7 mouse cellular contexts compared by ENCODE assay signal in the genomic region with DNA sequence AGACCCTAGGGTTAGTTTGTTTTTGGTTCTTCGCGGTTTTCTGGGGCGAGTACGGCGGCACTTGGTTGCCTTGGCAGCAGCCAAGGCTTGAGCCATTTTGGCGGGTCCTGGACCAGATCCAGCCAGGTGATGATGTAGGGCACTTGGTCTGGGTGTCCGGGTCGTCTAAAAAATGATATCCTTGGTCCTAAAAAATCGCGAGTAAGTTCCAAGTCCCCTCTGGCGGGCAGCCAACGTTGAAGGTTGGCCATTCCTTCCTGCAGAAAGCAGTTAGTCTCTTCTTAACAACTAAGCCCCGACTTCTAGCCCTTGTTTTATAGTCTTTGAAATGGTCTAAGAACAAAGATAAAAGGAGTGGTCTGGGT. TPM values are rescaled to one million over a fixed set of nuclear protein-coding genes. Genes with fewer than 3 reads are reported as not detected.
DNase-seq lines count a peak whose midpoint lies in the region; ATAC-seq and TF ChIP-seq lines count a peak whose summit lies in the region.

No protein-coding gene starts in this region.

- H3K4me2 ChIP-seq in embryonic facial prominence, embryonic 14.5 days (ENCODE audit: low read depth, low read length): peak overlapping the region; percentile 78
- peak overlapping the region; percentile 67 for H3K4me2 ChIP-seq in hindbrain, embryonic 13.5 days
- H3K4me2 ChIP-seq in lung, embryonic 15.5 days: peak overlapping the region; percentile 74
- H3K4me2 ChIP-seq in stomach, postnatal 0 days (replicated peaks; ENCODE audit: low read depth): peak overlapping the region; percentile 75

- no peak for TF ChIP-seq POLR2A in thymus, adult 2 months (IDR thresholded peaks at IDR 0.05; ENCODE audit: control insufficient read depth, extremely low read depth, insufficient read depth, low read length, poor library complexity)

- H3K27ac ChIP-seq in embryonic facial prominence, embryonic 14.5 days (replicated peaks; ENCODE audit: low read depth, low read length): peak overlapping the region; percentile 85
- peak overlapping the region; percentile 81; the same call in 1 of the 2 replicates for H3K27ac ChIP-seq in hindbrain, embryonic 13.5 days
- H3K27ac ChIP-seq in lung, embryonic 15.5 days: no peak overlapping the region
- peak overlapping the region; percentile 65; the same call in 1 of the 2 replicates for H3K27ac ChIP-seq in stomach, postnatal 0 days (replicated peaks)
- no peak overlapping the region for H3K27ac ChIP-seq in thymus, adult 2 months (ENCODE audit: control insufficient read depth, insufficient read depth, low read length)

- peak; percentile 33 for DNase-seq in thymus, postnatal 4 days
- DNase-seq in thymus, postnatal 36 days: no peak
- peak; percentile 39 for DNase-seq in embryonic facial prominence, embryonic 14.5 days (ENCODE audit: low spot score)
- peak; percentile 24 for DNase-seq in stomach, postnatal 0 days (ENCODE audit: low spot score)
- no peak for DNase-seq in thymus, adult 2 months

- H3K4me3 ChIP-seq in embryonic facial prominence, embryonic 14.5 days (ENCODE audit: low read depth, low read length): peak overlapping the region; percentile 61
- H3K4me3 ChIP-seq in hindbrain, embryonic 13.5 days: peak overlapping the region; percentile 52
- peak overlapping the region; percentile 38 for H3K4me3 ChIP-seq in lung, embryonic 15.5 days
- peak overlapping the region; percentile 37 for H3K4me3 ChIP-seq in stomach, postnatal 0 days (ENCODE audit: low read depth, low read length)
- H3K4me3 ChIP-seq in thymus, adult 2 months (ENCODE audit: control insufficient read depth, insufficient read depth, low read length): no peak overlapping the region

- H3K27me3 ChIP-seq in embryonic facial prominence, embryonic 14.5 days (replicated peaks; ENCODE audit: control insufficient read depth, insufficient read depth, low read length): no peaks in the 10 kb centered on the region
- H3K27me3 ChIP-seq in hindbrain, embryonic 13.5 days: no peaks in the 10 kb centered on the region
- H3K27me3 ChIP-seq in lung, embryonic 15.5 days: no peaks in the 10 kb centered on the region
- no peaks in the 10 kb centered on the region for H3K27me3 ChIP-seq in stomach, postnatal 0 days (ENCODE audit: control insufficient read depth, insufficient read depth, low read length)
- no peaks in the 10 kb centered on the region for H3K27me3 ChIP-seq in thymus, adult 2 months (ENCODE audit: control insufficient read depth, insufficient read depth, low read length)

- no peak for ATAC-seq in embryonic facial prominence, embryonic 14.5 days (ENCODE audit: low read depth)
- ATAC-seq in hindbrain, embryonic 13.5 days (ENCODE audit: low FRiP score): no peak
- no peak for ATAC-seq in lung, embryonic 15.5 days (ENCODE audit: borderline replicate concordance, extremely low read depth, low FRiP score, low TSS enrichment)
- no peak for ATAC-seq in stomach, postnatal 0 days (ENCODE audit: low FRiP score, low TSS enrichment)

- peaks cover 44% of the 10 kb centered on the region for H3K9me3 ChIP-seq in embryonic facial prominence, embryonic 14.5 days (ENCODE audit: control insufficient read depth, low read length)
- peaks cover 27% of the 10 kb centered on the region for H3K9me3 ChIP-seq in hindbrain, embryonic 13.5 days
- peaks cover 10% of the 10 kb centered on the region for H3K9me3 ChIP-seq in lung, embryonic 15.5 days
- peaks cover 3% of the 10 kb centered on the region; the same call in 1 of the 2 replicates for H3K9me3 ChIP-seq in stomach, postnatal 0 days (ENCODE audit: control insufficient read depth, low read length)

- peaks cover 12% of the 10 kb centered on the region; the same call in 1 of the 2 replicates for H3K4me1 ChIP-seq in embryonic facial prominence, embryonic 14.5 days (ENCODE audit: control insufficient read depth, insufficient read depth, low read length)
- peaks cover 22% of the 10 kb centered on the region for H3K4me1 ChIP-seq in hindbrain, embryonic 13.5 days (replicated peaks)
- H3K4me1 ChIP-seq in lung, embryonic 15.5 days: 0 out of 2 replicates have a peak, but pooled peaks cover 23% of the 10 kb centered on the region
- H3K4me1 ChIP-seq in stomach, postnatal 0 days (replicated peaks; ENCODE audit: control insufficient read depth, insufficient read depth): no peaks in the 10 kb centered on the region
- H3K4me1 ChIP-seq in thymus, adult 2 months (replicated peaks; ENCODE audit: control insufficient read depth, insufficient read depth, low read length): peaks cover 3% of the 10 kb centered on the region

- WGBS in embryonic facial prominence, embryonic 14.5 days: 52% methylated on average over 13 of the region's 13 CpGs
- WGBS in hindbrain, embryonic 13.5 days: 25% methylated on average over 13 of the region's 13 CpGs
- 55% methylated on average over 13 of the region's 13 CpGs for WGBS in lung, embryonic 15.5 days
- 54% methylated on average over 13 of the region's 13 CpGs for WGBS in stomach, postnatal 0 days
- 80% methylated on average over 13 of the region's 13 CpGs for WGBS in thymus, adult 2 months

- TF ChIP-seq EP300 in stomach, postnatal 0 days (optimal IDR thresholded peaks at IDR 0.05): no peak

- TF ChIP-seq CTCF in stomach, postnatal 0 days (IDR thresholded peaks at IDR 0.05; ENCODE audit: low read depth): no peak
- TF ChIP-seq CTCF in thymus, adult 2 months (IDR thresholded peaks at IDR 0.05; ENCODE audit: borderline replicate concordance, control insufficient read depth, extremely low read depth, insufficient read depth, low read length, poor library complexity): no peak

- peak overlapping the region; percentile 75 for H3K9ac ChIP-seq in embryonic facial prominence, embryonic 14.5 days (ENCODE audit: low read depth, low read length)
- H3K9ac ChIP-seq in hindbrain, embryonic 13.5 days: peak overlapping the region; percentile 75
- no peak overlapping the region for H3K9ac ChIP-seq in lung, embryonic 15.5 days
- H3K9ac ChIP-seq in stomach, postnatal 0 days (ENCODE audit: low read length): peak overlapping the region; percentile 63; the same call in 1 of the 2 replicates

- H3K36me3 ChIP-seq in embryonic facial prominence, embryonic 14.5 days (ENCODE audit: control insufficient read depth, insufficient read depth, low read length): peaks cover 19% of the 10 kb centered on the region
- peaks cover 27% of the 10 kb centered on the region for H3K36me3 ChIP-seq in hindbrain, embryonic 13.5 days
- no peaks in the 10 kb centered on the region; the same call in 1 of the 2 replicates for H3K36me3 ChIP-seq in lung, embryonic 15.5 days
- H3K36me3 ChIP-seq in stomach, postnatal 0 days (ENCODE audit: control insufficient read depth, insufficient read depth, low read length): no peaks in the 10 kb centered on the region; the same call in 1 of the 2 replicates
- H3K36me3 ChIP-seq in thymus, adult 2 months (ENCODE audit: control insufficient read depth, insufficient read depth, low read length): no peaks in the 10 kb centered on the region

RNA-seq across cellular contexts. Expression of a gene that starts 7.1 kb away (rescaled TPM):
- polyA plus RNA-seq in embryonic facial prominence, embryonic 14.5 days (2014; fragmentation: Nextera tagmentation; extraction: Ambion mirVana): 49.1 and 53.0 TPM in 2 replicates
- polyA plus RNA-seq in hindbrain, embryonic 13.5 days (2015; fragmentation: Nextera tagmentation; extraction: Ambion mirVana): 68.9 and 69.4 TPM in 2 replicates
- 54.2 and 55.2 TPM in 2 replicates for polyA plus RNA-seq in lung, embryonic 15.5 days (2015; fragmentation: Nextera tagmentation; extraction: Ambion mirVana)
- polyA plus RNA-seq in stomach, postnatal 0 days (2015; fragmentation: Nextera tagmentation; extraction: Ambion mirVana): 37.1 and 39.3 TPM in 2 replicates
- 29.6 and 35.1 TPM in 2 replicates for polyA plus RNA-seq in thymus, adult 2 months (2012; rRNA removed)

RNA-seq across cellular contexts. Expression of a gene that starts 7.3 kb away (rescaled TPM):
- polyA plus RNA-seq in embryonic facial prominence, embryonic 14.5 days (2014; fragmentation: Nextera tagmentation; extraction: Ambion mirVana): 71.5 and 74.6 TPM in 2 replicates
- 59.8 and 61.5 TPM in 2 replicates for polyA plus RNA-seq in hindbrain, embryonic 13.5 days (2015; fragmentation: Nextera tagmentation; extraction: Ambion mirVana)
- polyA plus RNA-seq in lung, embryonic 15.5 days (2015; fragmentation: Nextera tagmentation; extraction: Ambion mirVana): 80.1 and 82.4 TPM in 2 replicates
- 52.3 and 52.9 TPM in 2 replicates for polyA plus RNA-seq in stomach, postnatal 0 days (2015; fragmentation: Nextera tagmentation; extraction: Ambion mirVana)
- polyA plus RNA-seq in thymus, adult 2 months (2012; rRNA removed): 74.7 and 76.7 TPM in 2 replicates

RNA-seq across cellular contexts. Expression of a gene that starts 27.2 kb away (rescaled TPM):
- polyA plus RNA-seq in embryonic facial prominence, embryonic 14.5 days (2014; fragmentation: Nextera tagmentation; extraction: Ambion mirVana): 18.1 and 19.4 TPM in 2 replicates
- 7.4 and 8.2 TPM in 2 replicates for polyA plus RNA-seq in hindbrain, embryonic 13.5 days (2015; fragmentation: Nextera tagmentation; extraction: Ambion mirVana)
- polyA plus RNA-seq in lung, embryonic 15.5 days (2015; fragmentation: Nextera tagmentation; extraction: Ambion mirVana): 41.4 and 44.0 TPM in 2 replicates
- 26.9 and 29.4 TPM in 2 replicates for polyA plus RNA-seq in stomach, postnatal 0 days (2015; fragmentation: Nextera tagmentation; extraction: Ambion mirVana)
- polyA plus RNA-seq in thymus, adult 2 months (2012; rRNA removed): 705 and 801 TPM in 2 replicates

Comparison
In these comparisons a context has a peak if more than half of its experiments do, and no peak if none do; other contexts are left out.
1. DNase-seq: peak in thymus, postnatal 4 days (single experiment), embryonic facial prominence, embryonic 14.5 days (single experiment) and stomach, postnatal 0 days (single experiment); none in thymus, postnatal 36 days (0 of 2) and thymus, adult 2 months (single experiment).
2. H3K27ac ChIP-seq: peak in embryonic facial prominence, embryonic 14.5 days (single experiment), hindbrain, embryonic 13.5 days (single experiment) and stomach, postnatal 0 days (single experiment); none in lung, embryonic 15.5 days (single experiment) and thymus, adult 2 months (single experiment).
3. RNA of a gene that starts 27.2 kb away (polyA plus RNA-seq): 705 to 801 TPM in thymus, adult 2 months; 41.4 to 44.0 TPM in lung, embryonic 15.5 days, 26.9 to 29.4 TPM in stomach, postnatal 0 days, 18.1 to 19.4 TPM in embryonic facial prominence, embryonic 14.5 days and 7.4 to 8.2 TPM in hindbrain, embryonic 13.5 days; every median in the first group is over 10 times any median in the second.
4. Peak in every context shown above with its lines, with median percentiles within 50 percentile points of each other: H3K4me2 ChIP-seq.